Mouse (Mus musculus) naive thymus-derived CD4-positive, alpha-beta T cell, adult 2 months (primary cell): Measurements from ENCODE around the gene Mmgt1.

Experiments used
- DNase-seq: peaks from one replicate; pipeline ENCODE4 v3.0.0-alpha.2; 2011; ENCODE audit warnings: low read depth

The Mmgt1 gene

DNA sequence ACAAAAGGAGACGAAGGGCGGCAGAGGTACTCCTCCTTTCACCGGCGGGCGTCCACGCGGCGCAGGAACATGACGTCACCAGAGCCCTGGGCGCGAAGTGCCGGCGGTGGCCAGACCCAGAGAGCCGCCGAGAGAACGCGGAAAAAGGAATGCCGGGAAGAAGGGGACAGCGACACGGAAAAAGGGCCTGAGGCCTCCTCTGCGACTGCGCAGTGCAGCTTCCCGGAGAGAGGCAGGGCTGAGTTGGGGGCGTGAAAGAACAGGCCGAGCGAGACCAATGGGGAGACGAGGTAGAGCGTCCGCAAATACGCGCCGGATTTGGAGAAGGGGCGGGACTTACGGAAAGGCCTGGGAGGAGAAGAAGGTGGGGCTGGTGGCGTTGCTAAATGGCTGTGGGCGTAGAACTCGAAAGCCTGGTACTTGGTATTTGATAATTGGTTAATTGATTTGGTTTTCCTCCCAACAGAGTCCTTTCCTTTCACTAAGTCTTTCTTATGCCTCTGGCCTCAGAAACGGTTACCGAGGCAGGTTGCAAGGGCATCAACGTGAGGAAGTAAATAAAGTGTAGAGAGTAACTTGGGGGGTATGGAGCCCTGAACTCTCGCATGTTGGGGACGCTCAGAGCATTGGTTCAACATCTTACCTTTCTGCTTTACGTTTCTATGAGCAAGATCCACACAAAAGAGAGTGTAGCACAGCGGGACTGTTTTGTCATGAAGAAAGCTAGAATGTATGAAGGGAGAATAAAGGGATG, at the start of gene Mmgt1:
TSS of gene Mmgt1 (minus strand) at position 183 of the 754 bp plus-strand sequence.
- peak; percentile 90 for DNase-seq

DNA sequence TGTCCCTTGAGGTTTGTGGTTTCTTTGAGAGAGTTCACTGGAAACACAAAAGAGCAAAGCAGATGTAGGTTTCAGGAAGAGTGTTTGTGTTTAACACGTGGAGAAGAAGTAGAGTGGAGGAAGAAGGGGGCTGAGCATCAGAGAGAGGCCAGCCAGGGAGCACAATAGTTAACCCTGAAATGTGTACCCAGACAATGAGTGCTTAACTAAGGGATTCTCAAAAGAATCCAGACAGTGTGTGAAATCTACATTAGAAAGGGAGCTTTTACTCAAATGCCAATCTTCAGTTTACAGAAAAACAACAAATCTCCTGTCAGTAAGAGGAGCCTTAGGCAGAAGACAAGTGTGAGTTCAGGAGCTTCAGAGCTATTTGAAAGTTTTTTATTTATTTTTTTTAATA, 42.2 kb upstream of the Mmgt1 start:
- DNase-seq: no peak

DNA sequence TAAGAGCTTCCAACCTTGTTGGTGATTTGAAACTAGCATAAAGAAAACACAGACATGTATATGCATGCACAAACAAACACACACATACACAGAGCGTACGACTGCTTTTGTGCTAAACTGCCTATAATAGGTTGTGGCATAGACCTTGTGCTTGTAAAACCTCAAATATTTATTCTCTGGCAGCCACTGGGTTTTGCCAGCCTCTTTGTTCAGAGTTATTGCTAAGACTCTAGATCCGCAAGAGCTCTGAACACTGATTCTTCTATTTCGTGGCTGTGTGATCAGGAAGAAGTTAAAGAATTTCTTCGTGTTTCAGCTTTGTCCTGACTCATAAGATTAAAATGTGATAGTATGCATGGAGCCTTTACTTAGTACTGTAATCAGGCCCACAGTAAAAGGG, 38.3 kb upstream of the Mmgt1 start:
- DNase-seq: no peak

DNA sequence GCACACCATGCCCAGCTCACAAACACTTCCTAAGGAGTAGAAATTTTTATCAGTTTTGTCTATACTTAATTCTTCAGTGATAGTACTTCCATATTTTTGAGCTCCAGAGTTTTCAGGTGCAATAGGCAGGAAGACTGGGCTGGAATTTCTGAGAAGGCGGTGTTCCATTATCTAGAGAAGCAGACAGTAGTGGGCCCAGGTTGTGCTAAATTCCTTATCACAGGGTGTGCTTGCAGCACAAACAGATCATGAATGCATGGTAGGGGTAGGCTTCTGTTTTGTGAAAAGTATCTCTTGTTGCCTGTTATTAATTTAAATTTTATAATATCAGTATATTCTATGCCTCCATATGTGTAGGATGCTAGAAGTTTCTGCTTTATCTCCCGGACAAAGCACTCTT, 17.4 kb upstream of the Mmgt1 start:
- DNase-seq: no peak

DNA sequence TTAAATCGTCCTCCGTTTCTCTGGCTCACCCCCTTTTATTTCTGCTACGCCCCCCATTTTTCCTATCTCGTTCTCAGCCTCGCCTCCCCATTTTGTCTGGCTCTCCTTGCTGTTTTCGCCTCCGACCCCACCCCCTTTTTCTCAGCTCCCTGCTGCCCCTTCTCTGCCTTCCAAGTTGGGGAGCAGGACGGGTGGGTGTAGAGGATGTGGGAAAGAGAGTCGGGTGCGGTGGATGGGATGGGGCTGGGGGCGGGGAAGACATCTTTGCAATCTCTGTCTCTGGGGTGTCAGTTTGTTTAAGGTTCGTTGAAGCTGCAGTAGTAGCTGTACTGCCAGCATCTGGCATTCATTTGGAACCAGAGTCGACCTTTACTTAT, 12.4 kb upstream of the Mmgt1 start:
- DNase-seq: no peak

DNA sequence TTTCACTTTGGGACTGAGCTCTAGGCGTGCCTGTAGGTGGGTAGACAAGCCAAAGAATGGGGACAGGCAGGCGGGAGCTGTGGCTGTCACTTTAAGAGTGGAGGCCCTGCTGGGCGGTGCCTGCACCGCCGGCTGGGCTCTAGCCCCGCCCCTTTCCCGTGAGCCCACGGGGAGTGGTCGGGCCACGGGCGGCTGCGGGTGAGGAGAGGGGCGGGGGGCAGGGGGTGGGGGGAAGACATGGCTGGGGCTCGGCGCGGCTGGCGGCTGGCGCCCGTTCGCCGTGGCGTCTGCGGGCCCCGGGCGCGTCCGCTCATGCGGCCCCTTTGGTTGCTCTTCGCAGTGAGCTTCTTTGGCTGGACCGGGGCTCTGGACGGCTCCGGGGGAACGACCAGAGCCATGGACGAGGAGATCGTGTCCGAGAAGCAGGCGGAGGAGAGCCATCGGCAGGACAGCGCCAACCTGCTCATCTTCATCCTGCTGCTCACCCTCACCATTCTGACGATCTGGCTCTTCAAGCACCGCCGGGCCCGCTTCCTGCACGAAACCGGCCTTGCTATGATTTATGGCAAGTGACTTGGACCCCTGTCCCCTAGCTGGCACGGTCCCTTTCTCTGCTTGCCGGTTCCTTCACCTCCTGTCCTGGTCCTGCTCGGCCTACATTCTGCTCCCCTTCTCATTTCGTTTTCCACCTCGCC, 11.9 kb upstream of the Mmgt1 start, which contains the start of gene Slc9a6:
TSS of gene Slc9a6 (plus strand) at position 135 of the 695 bp plus-strand sequence.
- peak; percentile 87 for DNase-seq

DNA sequence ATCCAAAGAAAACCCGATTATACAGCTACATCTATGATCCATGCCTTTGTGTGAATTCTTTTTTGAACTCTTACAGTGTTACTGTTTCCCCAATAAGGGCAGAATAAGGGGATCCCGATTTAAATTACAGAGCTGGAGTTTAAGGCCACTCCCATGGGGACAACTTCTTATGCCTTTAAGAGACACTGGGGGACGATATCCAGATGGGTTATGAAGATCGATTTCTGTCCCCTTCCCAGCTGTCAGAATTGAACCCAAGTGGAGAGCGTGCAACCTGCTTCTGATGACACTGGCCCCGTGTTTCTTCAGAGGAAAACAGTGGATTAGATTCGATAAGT, 11.4 kb upstream of the Mmgt1 start:
- no peak for DNase-seq

DNA sequence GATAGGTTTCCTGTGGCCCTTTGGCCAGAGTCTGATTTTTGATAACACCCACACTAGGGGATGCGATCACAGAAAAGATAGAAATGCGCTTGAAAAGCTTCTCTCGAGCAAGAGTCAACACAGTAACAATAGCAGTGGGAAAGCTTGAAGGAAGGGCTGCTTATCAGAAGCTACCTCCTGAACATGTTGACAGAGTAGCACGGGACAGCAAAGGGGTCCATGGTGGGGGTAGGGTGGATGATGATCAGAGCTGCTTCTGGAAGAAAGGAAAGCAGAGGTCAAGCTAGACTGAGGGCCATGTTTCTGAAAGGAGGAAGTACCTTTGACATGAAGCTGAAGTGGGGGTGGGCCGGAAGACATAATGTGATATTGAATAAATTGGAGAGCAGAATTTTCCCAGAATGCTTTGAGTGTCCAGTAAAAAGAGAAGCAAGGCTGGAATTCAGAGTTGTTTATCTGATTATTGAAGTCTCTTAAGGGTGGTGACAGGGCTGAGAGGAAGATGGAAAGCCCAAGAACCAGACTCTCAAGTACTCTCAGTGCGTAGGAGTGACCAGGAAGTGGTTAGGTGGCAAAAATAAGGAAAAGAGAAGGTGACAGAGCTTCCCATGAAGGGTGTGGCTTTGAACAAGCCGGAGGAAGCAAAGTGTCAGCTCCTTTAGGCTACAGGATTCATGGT, 9.3 kb upstream of the Mmgt1 start:
- DNase-seq: peak; percentile 16

DNA sequence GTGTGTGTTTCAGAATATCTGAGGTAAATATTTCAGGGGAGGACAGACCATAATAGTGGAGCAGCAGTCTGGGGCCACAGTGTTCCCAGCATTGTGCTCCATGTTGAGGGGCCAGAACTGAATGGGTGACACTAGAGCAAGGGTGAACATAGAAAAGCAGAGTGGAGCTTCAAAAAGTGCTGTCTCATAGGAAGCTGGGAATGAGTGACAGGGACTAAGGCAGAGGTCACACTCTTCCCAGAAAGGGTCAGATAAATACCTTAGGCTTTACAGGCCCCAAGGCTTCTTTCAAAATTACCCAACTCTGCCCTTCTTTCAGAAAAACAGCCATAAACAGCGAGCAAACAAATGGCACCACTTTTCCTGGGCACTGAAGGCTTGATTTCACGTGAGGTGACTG, 8.7 kb upstream of the Mmgt1 start:
- DNase-seq: no peak

DNA sequence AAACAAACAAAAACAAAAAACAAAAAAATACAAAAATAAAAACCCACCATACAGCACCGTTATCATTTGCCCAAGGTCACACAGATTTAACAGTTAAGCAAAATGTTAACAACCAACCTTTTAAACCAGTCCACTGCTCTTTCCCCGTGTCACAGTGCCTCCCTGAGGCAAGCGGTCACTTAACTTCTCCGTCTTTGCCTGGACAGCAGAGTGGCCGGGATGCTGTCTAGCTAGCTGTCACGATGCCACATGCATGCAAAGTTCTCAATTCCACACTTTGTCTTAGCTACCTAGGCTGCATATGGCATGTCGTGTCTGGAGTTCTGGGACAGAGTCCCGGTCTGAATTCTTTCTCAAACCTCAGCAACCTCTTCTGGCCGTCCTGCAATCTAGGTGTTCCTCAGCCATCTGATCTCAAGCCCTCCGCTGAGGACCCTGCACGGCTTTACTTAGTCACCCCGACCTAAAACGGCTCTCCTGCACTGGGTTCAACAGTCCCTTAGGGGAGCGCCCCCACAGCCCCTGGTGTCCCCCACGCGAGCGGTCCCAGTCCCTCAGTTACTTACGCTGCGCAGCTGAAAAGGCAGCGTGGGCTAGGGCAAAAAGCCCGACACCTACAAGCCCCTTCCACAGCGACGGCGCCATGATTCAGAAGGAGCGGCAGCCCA, 516 bp downstream of the Mmgt1 start:
- peak; percentile 3 for DNase-seq

DNA sequence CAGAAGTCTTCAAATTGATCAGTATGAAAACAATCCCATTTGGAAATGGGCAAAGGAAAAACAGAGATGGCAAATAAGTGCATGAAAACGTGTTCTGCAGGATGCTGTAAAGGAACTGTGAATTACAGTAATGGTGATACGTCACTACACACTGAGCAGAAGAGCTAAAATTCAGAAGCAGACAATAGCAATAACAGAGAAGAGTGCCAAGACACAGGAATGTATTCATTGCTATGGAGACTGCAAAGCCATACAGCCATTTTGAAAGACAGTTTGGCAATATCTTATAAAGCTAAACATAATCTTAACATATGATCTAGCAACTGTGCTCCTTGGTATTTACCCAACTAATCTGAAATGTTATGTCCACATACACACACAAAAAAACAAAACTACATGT, 19.7 kb downstream of the Mmgt1 start:
- DNase-seq: no peak

DNA sequence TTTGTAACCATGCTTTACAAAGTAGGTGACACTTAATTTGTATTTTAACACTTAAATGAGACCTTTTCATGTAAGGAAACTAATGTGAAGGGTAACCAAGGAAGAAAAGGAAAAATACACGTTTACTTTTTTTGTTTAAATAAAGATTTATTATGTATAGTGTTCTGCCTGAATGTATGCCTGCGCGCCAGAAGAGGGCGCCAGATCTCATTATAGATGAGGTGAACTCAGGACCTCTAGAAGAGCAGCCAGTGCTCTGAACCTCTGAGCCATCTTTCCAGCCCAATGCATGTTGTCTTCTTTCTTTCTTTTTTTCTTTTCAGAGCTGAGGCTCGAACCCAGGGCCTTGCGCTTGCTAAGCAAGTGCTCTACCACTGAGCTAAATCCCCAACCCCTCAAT, 25.4 kb downstream of the Mmgt1 start:
- peak; percentile 57 for DNase-seq

DNA sequence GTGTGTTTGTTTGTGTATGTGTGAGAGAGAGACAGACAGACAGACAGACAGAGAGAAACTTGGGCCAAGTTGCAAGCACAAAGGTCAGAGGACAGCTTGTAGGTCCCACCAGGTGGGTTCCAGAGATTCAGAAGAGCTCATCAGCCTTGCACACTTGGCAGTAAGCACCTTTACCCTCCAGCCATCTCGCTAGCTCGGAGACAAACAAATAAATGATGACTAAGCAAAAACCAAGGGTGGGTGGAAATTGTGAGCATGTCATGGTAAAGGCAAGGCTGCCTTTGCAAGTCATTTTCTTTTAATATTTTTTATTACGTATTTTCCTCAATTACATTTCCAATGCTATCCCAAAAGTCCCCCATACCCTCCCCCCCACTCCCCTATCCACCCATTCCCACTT, 44.3 kb downstream of the Mmgt1 start:
- no peak for DNase-seq

DNA sequence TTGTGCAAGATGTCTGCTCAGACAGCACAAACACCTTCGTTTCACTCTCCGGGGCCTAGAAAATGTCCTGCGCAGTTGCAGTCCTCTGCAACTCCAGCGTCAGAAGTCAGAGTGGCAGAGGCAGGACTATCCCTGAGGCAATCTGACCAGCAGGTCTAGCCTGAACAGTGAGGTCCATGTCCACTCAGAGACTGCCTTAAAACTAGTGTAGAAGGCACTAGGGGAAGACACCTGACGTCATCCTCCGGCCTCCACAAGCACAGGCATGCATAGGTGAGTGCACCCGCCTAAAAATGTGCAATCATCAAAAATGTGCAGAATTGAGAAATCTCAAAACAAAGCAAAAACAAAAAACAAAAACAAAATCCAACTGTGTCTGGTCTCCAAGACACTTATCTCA, 48.4 kb downstream of the Mmgt1 start, which contains the start of gene Gm648:
TSS of gene Gm648 (minus strand) at position 101 of the 400 bp plus-strand sequence.
- DNase-seq: no peak

DNA sequence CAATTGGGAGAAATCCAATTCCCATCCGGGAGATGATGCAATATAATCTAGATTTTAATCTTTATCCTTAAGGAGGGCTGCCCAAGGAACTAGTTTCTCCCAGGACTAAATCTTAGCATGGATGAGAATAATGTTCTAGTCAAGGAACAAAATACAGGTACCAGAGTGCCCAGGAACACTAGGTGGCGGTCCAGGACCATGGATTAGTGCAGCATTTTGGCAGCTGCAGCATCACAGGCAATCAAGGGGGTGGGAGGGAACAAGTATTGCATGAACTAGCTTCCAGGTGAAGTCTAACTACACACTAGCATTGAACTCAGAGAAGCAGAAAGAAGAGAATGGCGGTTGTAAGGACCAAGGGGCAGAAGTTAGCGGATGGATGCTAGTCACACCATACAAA, 60.7 kb downstream of the Mmgt1 start:
- peak; percentile 3 for DNase-seq
